ENCODE assay signal across 13 mouse cellular contexts in the genomic region with DNA sequence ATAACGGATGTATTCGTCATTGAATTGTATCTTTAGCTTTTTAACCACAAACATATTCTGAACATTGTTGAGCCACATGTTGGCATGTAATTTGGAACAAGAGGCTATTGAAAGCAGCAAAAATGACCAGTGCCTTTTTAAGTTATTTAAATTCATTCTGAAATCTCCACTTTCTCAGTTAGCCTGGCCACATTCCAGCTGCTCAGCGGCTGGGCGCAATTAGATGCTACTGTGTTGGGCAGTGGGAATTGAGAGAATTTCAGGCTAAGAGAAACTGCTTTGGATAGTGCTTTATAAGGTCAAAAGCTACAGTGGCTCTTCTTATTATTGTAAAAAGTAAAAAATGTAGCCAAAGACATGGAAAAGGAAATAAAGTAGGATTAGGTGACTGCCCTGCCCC.
DNase-seq lines count a peak whose midpoint lies in the region; ATAC-seq and TF ChIP-seq lines count a peak whose summit lies in the region.
"Had no signal": no experiment of that assay in that cellular context is flagged by ENCODE, and none has a peak within 500 bp of the region (broad histone marks: within the 10 kb centered on the region; RNA-seq: fewer than 3 reads in every experiment).

No protein-coding gene starts in this region.

- H3K9ac ChIP-seq in heart, embryonic 15.5 days, result no peak overlapping the region
- no peak overlapping the region for H3K9ac ChIP-seq in lung, embryonic 14.5 days
- no peak overlapping the region for H3K9ac ChIP-seq in kidney, postnatal 0 days (ENCODE audit: low read depth, low read length)
- H3K9ac ChIP-seq: embryonic facial prominence, embryonic 12.5 days; liver, embryonic 15.5 days had no signal

- H3K27me3 ChIP-seq in heart, embryonic 15.5 days, result no peaks in the 10 kb centered on the region
- H3K27me3 ChIP-seq in lung, embryonic 14.5 days (ENCODE audit: insufficient read depth, low read length), result no peaks in the 10 kb centered on the region
- no peaks in the 10 kb centered on the region for H3K27me3 ChIP-seq in kidney, postnatal 0 days (ENCODE audit: insufficient read depth, low read length)
- H3K27me3 ChIP-seq: CH12.LX; embryonic facial prominence, embryonic 12.5 days; liver, embryonic 15.5 days had no signal

- no peak for TF ChIP-seq CTCF in lung, embryonic 14.5 days (IDR thresholded peaks at IDR 0.05; ENCODE audit: low read depth)
- TF ChIP-seq CTCF in kidney, postnatal 0 days (IDR thresholded peaks at IDR 0.05; ENCODE audit: low read depth), result no peak

- 70% methylated on average over 4 of the region's 4 CpGs for WGBS in heart, embryonic 15.5 days
- WGBS in lung, embryonic 14.5 days, result 62% methylated on average over 4 of the region's 4 CpGs
- 70% methylated on average over 4 of the region's 4 CpGs for WGBS in kidney, postnatal 0 days

- H3K4me3 ChIP-seq in heart, embryonic 15.5 days, result no peak overlapping the region
- H3K4me3 ChIP-seq in lung, embryonic 14.5 days (ENCODE audit: low read depth, low read length), result no peak overlapping the region
- H3K4me3 ChIP-seq in kidney, postnatal 0 days (replicated peaks; ENCODE audit: low read depth, low read length), result no peak overlapping the region
- H3K4me3 ChIP-seq: embryonic facial prominence, embryonic 12.5 days; liver, embryonic 15.5 days had no signal

- H3K9me3 ChIP-seq in heart, embryonic 15.5 days (replicated peaks), result no peaks in the 10 kb centered on the region
- no peaks in the 10 kb centered on the region for H3K9me3 ChIP-seq in lung, embryonic 14.5 days (ENCODE audit: low read depth, low read length)
- no peaks in the 10 kb centered on the region for H3K9me3 ChIP-seq in kidney, postnatal 0 days (replicated peaks; ENCODE audit: low read length)
- H3K9me3 ChIP-seq: embryonic facial prominence, embryonic 12.5 days; liver, embryonic 15.5 days had no signal

- DNase-seq in heart, postnatal 14 days, result no peak
- peak; percentile 66 for DNase-seq in lung, embryonic 14.5 days
- DNase-seq in lung, postnatal 4 days, result no peak
- DNase-seq in brain, adult 2 months (ENCODE audit: low read depth, low spot score), result peak; percentile 45
- DNase-seq in kidney, postnatal 0 days (ENCODE audit: low spot score), result no peak
- DNase-seq in urinary bladder, adult 18-20 months (ENCODE audit: low spot score in 2 of 2), result no peak
- DNase-seq: adrenal gland, postnatal 14 days; gastrocnemius, postnatal 10 days; heart, postnatal 10 days had no signal

- 0 out of 2 replicates have a peak overlapping the region, but pooled peaks have one; percentile 20 for H3K27ac ChIP-seq in heart, embryonic 15.5 days
- no peak overlapping the region for H3K27ac ChIP-seq in lung, embryonic 14.5 days (ENCODE audit: low read depth)
- peak overlapping the region; percentile 62 for H3K27ac ChIP-seq in kidney, postnatal 0 days
- H3K27ac ChIP-seq: embryonic facial prominence, embryonic 12.5 days; liver, embryonic 15.5 days had no signal

- ATAC-seq in heart, embryonic 15.5 days (replicated peaks; ENCODE audit: insufficient number of reproducible peaks, insufficient read depth, low FRiP score, low read depth), result no peak
- ATAC-seq in lung, embryonic 14.5 days (ENCODE audit: insufficient read depth), result no peak
- ATAC-seq in kidney, postnatal 0 days (replicated peaks; ENCODE audit: low FRiP score, low read depth), result no peak

- no peak overlapping the region for H3K4me2 ChIP-seq in heart, embryonic 15.5 days
- no peak overlapping the region for H3K4me2 ChIP-seq in lung, embryonic 14.5 days
- no peak overlapping the region for H3K4me2 ChIP-seq in kidney, postnatal 0 days (ENCODE audit: low read length)
- H3K4me2 ChIP-seq: embryonic facial prominence, embryonic 12.5 days; liver, embryonic 15.5 days had no signal

- peaks cover 48% of the 10 kb centered on the region for H3K4me1 ChIP-seq in heart, embryonic 15.5 days (replicated peaks)
- peaks cover 9% of the 10 kb centered on the region for H3K4me1 ChIP-seq in lung, embryonic 14.5 days (ENCODE audit: insufficient read depth)
- peaks cover 31% of the 10 kb centered on the region for H3K4me1 ChIP-seq in kidney, postnatal 0 days (replicated peaks; ENCODE audit: insufficient read depth, low read length)
- H3K4me1 ChIP-seq: liver, embryonic 15.5 days had no signal

- H3K36me3 ChIP-seq in heart, embryonic 15.5 days, result no peaks in the 10 kb centered on the region
- 0 out of 2 replicates have a peak, but pooled peaks cover 6% of the 10 kb centered on the region for H3K36me3 ChIP-seq in lung, embryonic 14.5 days (ENCODE audit: insufficient read depth)
- no peaks in the 10 kb centered on the region for H3K36me3 ChIP-seq in kidney, postnatal 0 days (ENCODE audit: insufficient read depth, low read length)
- H3K36me3 ChIP-seq: embryonic facial prominence, embryonic 12.5 days; liver, embryonic 15.5 days had no signal

- intact Hi-C loops in heart, postnatal 14 days (cut with DNase I), result no loop called here

Comparison
In these comparisons a context has a peak if more than half of its experiments do, and no peak if none do; other contexts are left out.
1. DNase-seq: peak in lung, embryonic 14.5 days (single experiment) and brain, adult 2 months (single experiment); none in heart, postnatal 14 days (0 of 2), lung, postnatal 4 days (0 of 2), kidney, postnatal 0 days (single experiment) and urinary bladder, adult 18-20 months (0 of 2).